Mouse (Mus musculus) limb, embryonic 15.5 days (tissue): Measurements from ENCODE around the gene 4930595D18Rik. TPM values are rescaled to one million over a fixed set of nuclear protein-coding genes. Genes with fewer than 3 reads are reported as not detected.

Source experiments
- ATAC-seq: fragments of 200-750 bp; cut with Nextera tagmentation; 2 replicates; pipeline ENCODE4 v1.8.0; 2017; ENCODE audit warnings: low read depth, moderate TSS enrichment; ENCODE audit not compliant: insufficient number of reproducible peaks, low FRiP score, low TSS enrichment
- H3K27ac ChIP-seq: fragments of 300-500 bp; sonication (generic); 2 replicates; pipeline ENCODE4 v1.5.1; 2015; ENCODE audit warnings: moderate library complexity, mild to moderate bottlenecking, inconsistent platforms
- H3K27me3 ChIP-seq: fragments of 300-500 bp; sonication (generic); 2 replicates; pipeline ENCODE4 v1.6.1; 2015; ENCODE audit warnings: inconsistent platforms
- H3K36me3 ChIP-seq: fragments of 300-500 bp; sonication (generic); 2 replicates; pipeline ENCODE4 v1.6.1; 2015; ENCODE audit warnings: inconsistent platforms
- H3K4me1 ChIP-seq: fragments of 300-500 bp; sonication (generic); 2 replicates; pipeline ENCODE4 v1.6.1; 2015; ENCODE audit warnings: inconsistent platforms
- H3K4me2 ChIP-seq: fragments of 300-500 bp; sonication (generic); 2 replicates; pipeline ENCODE4 v1.6.1; 2015; ENCODE audit warnings: mild to moderate bottlenecking, inconsistent platforms
- H3K4me3 ChIP-seq: fragments of 300-500 bp; sonication (generic); 2 replicates; pipeline ENCODE4 v1.5.1; 2015; ENCODE audit warnings: mild to moderate bottlenecking, inconsistent platforms
- H3K9ac ChIP-seq: fragments of 300-500 bp; sonication (generic); 2 replicates; pipeline ENCODE4 v1.6.1; 2015; ENCODE audit warnings: inconsistent platforms
- H3K9me3 ChIP-seq: fragments of 300-500 bp; sonication (generic); 2 replicates; pipeline ENCODE4 v1.6.1; 2016; ENCODE audit warnings: inconsistent platforms
- WGBS: fragments of 180-500 bp; shearing (Covaris S2); methylation state at CpG from one replicate; pipeline ENCODE4 v1.1.7; 2015; 5-methylcytosine and 5-hydroxymethylcytosine counted together
- polyA plus RNA-seq: library from polyadenylated mRNA; unstranded; fragments of >200 nt; fragmentation: Nextera tagmentation; extraction: Ambion mirVana; gene quantifications from 2 replicates; pipeline ENCODE4 v1.2.1, GENCODE M21; 2015

The 4930595D18Rik gene
- polyA plus RNA-seq, 1 experiment from 2014 or later, result not detected

GRCm38 (mm10) chr12:111193331-111193730, 9.0 kb upstream of the 4930595D18Rik start:
- WGBS, result 59% methylated on average over 9 of the region's 9 CpGs
- H3K4me1 ChIP-seq, result peaks cover 16% of the 10 kb centered on the region
- no peaks in the 10 kb centered on the region for H3K9me3 ChIP-seq
- no peak overlapping the region for H3K4me3 ChIP-seq
- no peak overlapping the region for H3K9ac ChIP-seq
- H3K27me3 ChIP-seq, result no peaks in the 10 kb centered on the region
- H3K36me3 ChIP-seq, result no peaks in the 10 kb centered on the region
- H3K27ac ChIP-seq, result no peak overlapping the region
- H3K4me2 ChIP-seq, result no peak overlapping the region
- ATAC-seq, result no peak

- Histone ChIP-seq H3K36me3 (no peaks in the 10 kb centered on the region), H3K27ac (no peak overlapping the region), H3K27me3 (no peaks in the 10 kb centered on the region), H3K9ac (no peak overlapping the region), H3K4me2 (no peak overlapping the region), H3K9me3 (no peaks in the 10 kb centered on the region), H3K4me3 (no peak overlapping the region), H3K4me1 (peaks cover 16% of the 10 kb centered on the region)
- WGBS, result 75% methylated on average over 6 of the region's 6 CpGs
- no peak for ATAC-seq
Observed at GRCm38 (mm10) chr12:111192777-111193176, 8.5 kb upstream of the 4930595D18Rik start.

- no peak overlapping the region for H3K27ac ChIP-seq
- 84% methylated on average over 2 of the region's 2 CpGs for WGBS
- H3K36me3 ChIP-seq, result no peaks in the 10 kb centered on the region
- no peak for ATAC-seq
- H3K4me1 ChIP-seq, result peaks cover 16% of the 10 kb centered on the region
- no peaks in the 10 kb centered on the region for H3K9me3 ChIP-seq
- H3K4me2 ChIP-seq, result no peak overlapping the region
- no peak overlapping the region for H3K9ac ChIP-seq
- H3K4me3 ChIP-seq, result no peak overlapping the region
- H3K27me3 ChIP-seq, result no peaks in the 10 kb centered on the region
Observed at GRCm38 (mm10) chr12:111190891-111191290, 6.6 kb upstream of the 4930595D18Rik start.

GRCm38 (mm10) chr12:111190355-111190754, 6.1 kb upstream of the 4930595D18Rik start:
- no peaks in the 10 kb centered on the region for H3K36me3 ChIP-seq
- no peak for ATAC-seq
- no peaks in the 10 kb centered on the region for H3K9me3 ChIP-seq
- H3K4me3 ChIP-seq, result no peak overlapping the region
- peaks cover 16% of the 10 kb centered on the region for H3K4me1 ChIP-seq
- WGBS, result 61% methylated on average over 5 of the region's 5 CpGs
- no peak overlapping the region for H3K4me2 ChIP-seq
- H3K9ac ChIP-seq, result no peak overlapping the region
- no peaks in the 10 kb centered on the region for H3K27me3 ChIP-seq
- H3K27ac ChIP-seq, result no peak overlapping the region

- Histone ChIP-seq H3K27ac (no peak overlapping the region), H3K9me3 (no peaks in the 10 kb centered on the region), H3K36me3 (no peaks in the 10 kb centered on the region), H3K9ac (no peak overlapping the region), H3K4me2 (no peak overlapping the region), H3K4me1 (peaks cover 9% of the 10 kb centered on the region), H3K4me3 (no peak overlapping the region), H3K27me3 (no peaks in the 10 kb centered on the region)
- WGBS, result 83% methylated on average over 4 of the region's 4 CpGs
- ATAC-seq, result no peak
Observed at GRCm38 (mm10) chr12:111188295-111188694, 4.0 kb upstream of the 4930595D18Rik start.

- Histone ChIP-seq H3K9me3 (no peaks in the 10 kb centered on the region), H3K4me2 (no peak overlapping the region), H3K36me3 (no peaks in the 10 kb centered on the region), H3K27ac (no peak overlapping the region), H3K9ac (no peak overlapping the region), H3K4me3 (no peak overlapping the region), H3K4me1 (0 out of 2 replicates have a peak, but pooled peaks cover 3% of the 10 kb centered on the region), H3K27me3 (no peaks in the 10 kb centered on the region)
- no peak for ATAC-seq
- WGBS, result 78% methylated on average over 3 of the region's 3 CpGs
Observed at GRCm38 (mm10) chr12:111186986-111187385, 2.7 kb upstream of the 4930595D18Rik start.

GRCm38 (mm10) chr12:111182378-111182777, 1.9 kb downstream of the 4930595D18Rik start:
- WGBS, result 89% methylated on average over 6 of the region's 6 CpGs
- H3K9ac ChIP-seq, result no peak overlapping the region
- H3K36me3 ChIP-seq, result no peaks in the 10 kb centered on the region
- no peak for ATAC-seq
- H3K9me3 ChIP-seq, result no peaks in the 10 kb centered on the region
- no peak overlapping the region for H3K27ac ChIP-seq
- no peaks in the 10 kb centered on the region for H3K4me1 ChIP-seq
- no peak overlapping the region for H3K4me3 ChIP-seq
- no peaks in the 10 kb centered on the region for H3K27me3 ChIP-seq
- no peak overlapping the region for H3K4me2 ChIP-seq

- H3K27me3 ChIP-seq, result no peaks in the 10 kb centered on the region
- H3K36me3 ChIP-seq, result no peaks in the 10 kb centered on the region
- no peak overlapping the region for H3K4me2 ChIP-seq
- ATAC-seq, result no peak
- H3K4me1 ChIP-seq, result no peaks in the 10 kb centered on the region
- 76% methylated on average over 5 of the region's 5 CpGs for WGBS
- H3K4me3 ChIP-seq, result no peak overlapping the region
- no peak overlapping the region for H3K9ac ChIP-seq
- H3K9me3 ChIP-seq, result no peaks in the 10 kb centered on the region
- H3K27ac ChIP-seq, result no peak overlapping the region
Observed at GRCm38 (mm10) chr12:111181848-111182247, 2.4 kb downstream of the 4930595D18Rik start.

- WGBS, result 80% methylated on average over 4 of the region's 4 CpGs
Observed at GRCm38 (mm10) chr12:111178772-111179171, 5.5 kb downstream of the 4930595D18Rik start.

GRCm38 (mm10) chr12:111168891-111169290, 15.4 kb downstream of the 4930595D18Rik start:
- 82% methylated on average over 4 of the region's 4 CpGs for WGBS
- ATAC-seq, result no peak

More at GRCm38 (mm10) chr12:111178772-111179171, 5.5 kb downstream of the 4930595D18Rik start:
- no peak overlapping the region for H3K4me3 ChIP-seq
- no peaks in the 10 kb centered on the region for H3K4me1 ChIP-seq
- H3K9me3 ChIP-seq, result no peaks in the 10 kb centered on the region
- no peak overlapping the region for H3K4me2 ChIP-seq
- H3K9ac ChIP-seq, result no peak overlapping the region
- H3K27me3 ChIP-seq, result no peaks in the 10 kb centered on the region
- no peak overlapping the region for H3K27ac ChIP-seq
- no peak for ATAC-seq
- H3K36me3 ChIP-seq, result peaks cover 11% of the 10 kb centered on the region; the same call in 1 of the 2 replicates

GRCm38 (mm10) chr12:111166681-111167289, 17.5 kb downstream of the 4930595D18Rik start:
- Histone ChIP-seq H3K27me3 (no peaks in the 10 kb centered on the region), H3K4me1 (peaks cover 38% of the 10 kb centered on the region), H3K9me3 (no peaks in the 10 kb centered on the region), H3K9ac (peak overlapping the region; percentile 78), H3K36me3 (0 out of 2 replicates have a peak, but pooled peaks cover 4% of the 10 kb centered on the region), H3K4me3 (peak overlapping the region; percentile 81), H3K4me2 (peak overlapping the region; percentile 69), H3K27ac (peak overlapping the region; percentile 85)
- ATAC-seq, result no peak
- WGBS, result under 1% methylated on average over 46 of the region's 48 CpGs

More at GRCm38 (mm10) chr12:111168891-111169290, 15.4 kb downstream of the 4930595D18Rik start:
- H3K27ac ChIP-seq, result no peak overlapping the region
- peaks cover 28% of the 10 kb centered on the region for H3K4me1 ChIP-seq
- no peaks in the 10 kb centered on the region for H3K9me3 ChIP-seq
- H3K4me2 ChIP-seq, result no peak overlapping the region
- H3K9ac ChIP-seq, result no peak overlapping the region
- no peaks in the 10 kb centered on the region for H3K27me3 ChIP-seq
- no peak overlapping the region for H3K4me3 ChIP-seq
- 0 out of 2 replicates have a peak, but pooled peaks cover 5% of the 10 kb centered on the region for H3K36me3 ChIP-seq

- Histone ChIP-seq H3K27ac (peak within 1 kb of the TSS; percentile 85), H3K36me3 (no peaks in the 10 kb centered on the region), H3K9ac (peak within 1 kb of the TSS; percentile 78), H3K4me1 (peaks cover 39% of the 10 kb centered on the region), H3K27me3 (no peaks in the 10 kb centered on the region), H3K4me3 (peak within 1 kb of the TSS; percentile 81), H3K9me3 (no peaks in the 10 kb centered on the region), H3K4me2 (peak within 1 kb of the TSS; percentile 69)
- 7% methylated on average over 52 of the region's 105 CpGs for WGBS
- no peak for ATAC-seq
Observed at GRCm38 (mm10) chr12:111165831-111166591, 18.3 kb downstream of the 4930595D18Rik start, which contains the start of gene Traf3. Traf3 (plus strand) TSS chr12:111166370.
